Mouse (Mus musculus) myocyte (in vitro differentiated cells): ENCODE data around the gene Stx12.

Source experiments
- CEBPB ChIP-seq: IDR thresholded peaks from 2 replicates; pipeline ENCODE4 v1.6.1; 2011; ENCODE audit warnings: mild to moderate bottlenecking, moderate library complexity; ENCODE audit not compliant: poor library complexity, insufficient read depth, severe bottlenecking
- POLR2A ChIP-seq: IDR thresholded peaks from one replicate; pipeline ENCODE4 v1.6.1; 2011; ENCODE audit warnings: low read depth, mild to moderate bottlenecking, control low read depth, moderate library complexity; ENCODE audit not compliant: insufficient read length
- USF1 ChIP-seq: IDR thresholded peaks from one replicate; pipeline ENCODE4 v1.6.1; 2011; ENCODE audit warnings: low read depth, mild to moderate bottlenecking, control low read depth, moderate library complexity

GRCm38 (mm10) chr4:132884844-132885374 lies 600 bp upstream of the Stx12 start:
- no peak for TF ChIP-seq POLR2A
- no peak for TF ChIP-seq USF1
- no peak for TF ChIP-seq CEBPB
